Mouse (Mus musculus) embryo, embryonic 10 days (tissue): ENCODE data around the gene Dirc2.

Experiments
- DNase-seq: peaks from one replicate; pipeline ENCODE4 v3.0.0-alpha.2; 2015; ENCODE audit warnings: low spot score

Gene Dirc2

GRCm38 (mm10) chr16:35685027-35685426 is 84.1 kb downstream of the Dirc2 start:
- DNase-seq, result no peak

GRCm38 (mm10) chr16:35681327-35682108 is 87.6 kb downstream of the Dirc2 start:
- DNase-seq, result peak; percentile 40

- DNase-seq, result peak; percentile 35
Observed at GRCm38 (mm10) chr16:35678476-35678875, 90.7 kb downstream of the Dirc2 start.

- no peak for DNase-seq
Observed at GRCm38 (mm10) chr16:35677511-35678113, 91.5 kb downstream of the Dirc2 start.

GRCm38 (mm10) chr16:35664847-35665246 is 104.3 kb downstream of the Dirc2 start:
- DNase-seq, result no peak

- DNase-seq, result no peak
Observed at GRCm38 (mm10) chr16:35663831-35664414, 105.2 kb downstream of the Dirc2 start.

GRCm38 (mm10) chr16:35660222-35660621 is 108.9 kb downstream of the Dirc2 start:
- DNase-seq, result no peak

- DNase-seq, result no peak
Observed at GRCm38 (mm10) chr16:35653951-35654350, 115.2 kb downstream of the Dirc2 start.

- no peak for DNase-seq
Observed at GRCm38 (mm10) chr16:35652706-35653105, 116.5 kb downstream of the Dirc2 start.

GRCm38 (mm10) chr16:35652206-35652605 is 117.0 kb downstream of the Dirc2 start:
- DNase-seq, result no peak

- DNase-seq, result no peak
Observed at GRCm38 (mm10) chr16:35648862-35649261, 120.3 kb downstream of the Dirc2 start.
